Mouse (Mus musculus) limb, embryonic 14.5 days (tissue): ENCODE measurements around the gene Gm3854. TPM values are rescaled to one million over a fixed set of nuclear protein-coding genes. Genes with fewer than 3 reads are reported as not detected.

ENCODE experiments used
- ATAC-seq: fragments of 200-750 bp; cut with Nextera tagmentation; 2 replicates; pipeline ENCODE4 v1.8.0; 2017; ENCODE audit warnings: low read depth, moderate number of reproducible peaks, moderate TSS enrichment; ENCODE audit not compliant: low FRiP score
- DNase-seq: peaks from one replicate; pipeline ENCODE4 v3.0.0-alpha.2; 2015; ENCODE audit warnings: low spot score
- H3K27ac ChIP-seq: fragments of 300-500 bp; sonication (generic); replicated peaks from 2 replicates; pipeline ENCODE4 v1.5.1; 2014; ENCODE audit warnings: low read depth, mild to moderate bottlenecking, low read length, moderate library complexity, mixed read lengths
- H3K27me3 ChIP-seq: fragments of 300-500 bp; sonication (generic); 2 replicates; pipeline ENCODE4 v1.6.1; 2014; ENCODE audit warnings: low read length, mixed read lengths; ENCODE audit not compliant: control insufficient read depth, insufficient read depth
- H3K36me3 ChIP-seq: fragments of 300-500 bp; sonication (generic); 2 replicates; pipeline ENCODE4 v1.6.1; 2014; ENCODE audit warnings: mild to moderate bottlenecking, low read length, moderate library complexity, mixed read lengths; ENCODE audit not compliant: control insufficient read depth, insufficient read depth
- H3K4me1 ChIP-seq: fragments of 300-500 bp; sonication (generic); 2 replicates; pipeline ENCODE4 v1.6.1; 2014; ENCODE audit warnings: antibody characterized with exemption, low read length, mixed read lengths; ENCODE audit not compliant: control insufficient read depth, insufficient read depth
- H3K4me2 ChIP-seq: fragments of 300-500 bp; sonication (generic); replicated peaks from 2 replicates; pipeline ENCODE4 v1.6.1; 2014; ENCODE audit warnings: low read depth, mild to moderate bottlenecking, low read length, moderate library complexity; ENCODE audit not compliant: severe bottlenecking
- H3K4me3 ChIP-seq: fragments of 300-500 bp; sonication (generic); replicated peaks from 2 replicates; pipeline ENCODE4 v1.5.1; 2014; ENCODE audit warnings: low read length
- H3K9ac ChIP-seq: fragments of 300-500 bp; sonication (generic); 2 replicates; pipeline ENCODE4 v1.6.1; 2014; ENCODE audit warnings: mild to moderate bottlenecking, low read depth, low read length, moderate library complexity; ENCODE audit not compliant: severe bottlenecking
- H3K9me3 ChIP-seq: fragments of 300-500 bp; sonication (generic); 2 replicates; pipeline ENCODE4 v1.6.1; 2016; ENCODE audit warnings: low read length; ENCODE audit not compliant: control insufficient read depth
- POLR2A ChIP-seq: fragments of 200-500 bp; IDR thresholded peaks from 2 replicates; pipeline ENCODE4 v1.8.0; 2012; ENCODE audit warnings: inconsistent platforms, mild to moderate bottlenecking, moderate library complexity, borderline replicate concordance; ENCODE audit not compliant: insufficient read depth, insufficient read length; ENCODE audit errors: extremely low read depth
- WGBS: fragments of 180-500 bp; shearing (Covaris S2); extraction: QIAGEN DNeasy Blood & Tissue Kit; methylation state at CpG from one replicate; pipeline ENCODE4 v1.1.7; 2014; 5-methylcytosine and 5-hydroxymethylcytosine counted together
- polyA plus RNA-seq, 2 experiments: library from polyadenylated mRNA; depleted of rRNA in 1 of 2; stranded (reverse) in 1 of 2; unstranded in 1 of 2; fragments of >200 nt; fragmentation: Nextera tagmentation in 1 of 2; extraction: Ambion mirVana in 1 of 2; gene quantifications; 2 replicates each; pipeline versions ENCODE4 v1.2.1 to v1.2.3; 2012 to 2014

Gene Gm3854
- polyA plus RNA-seq, 2 experiments: 1.1 to 1.9 TPM

DNA sequence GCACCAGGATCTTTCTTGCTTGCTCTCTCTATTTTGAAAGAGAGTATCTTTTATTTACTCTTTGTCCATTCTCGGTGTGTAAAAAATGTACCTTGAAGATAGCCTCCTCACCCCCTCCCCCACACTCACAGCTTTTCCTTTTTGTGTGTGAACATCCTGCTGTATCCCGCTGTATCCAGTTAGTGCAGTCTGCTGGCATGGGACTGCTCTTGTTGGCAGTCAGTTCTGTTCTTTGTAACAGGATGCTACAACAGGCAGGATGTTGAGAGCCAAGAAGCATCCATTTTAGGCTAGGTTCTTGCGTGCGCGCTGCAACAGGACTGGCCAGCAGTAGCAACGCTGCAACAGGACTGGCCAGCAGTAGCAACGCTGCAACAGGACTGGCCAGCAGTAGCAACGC is 43.4 kb downstream of the Gm3854 start:
- peaks cover 29% of the 10 kb centered on the region for H3K36me3 ChIP-seq
- 93% methylated on average over 8 of the region's 8 CpGs for whole genome bisulfite sequencing
- H3K27me3 ChIP-seq: no peaks in the 10 kb centered on the region
- no peak for DNase-seq
- no peak overlapping the region for H3K9ac ChIP-seq
- no peak for ATAC-seq
- no peaks in the 10 kb centered on the region for H3K9me3 ChIP-seq
- no peak for TF ChIP-seq POLR2A
- no peak overlapping the region for H3K4me3 ChIP-seq
- H3K4me2 ChIP-seq: no peak overlapping the region
- H3K4me1 ChIP-seq: peaks cover 5% of the 10 kb centered on the region
- H3K27ac ChIP-seq: no peak overlapping the region

DNA sequence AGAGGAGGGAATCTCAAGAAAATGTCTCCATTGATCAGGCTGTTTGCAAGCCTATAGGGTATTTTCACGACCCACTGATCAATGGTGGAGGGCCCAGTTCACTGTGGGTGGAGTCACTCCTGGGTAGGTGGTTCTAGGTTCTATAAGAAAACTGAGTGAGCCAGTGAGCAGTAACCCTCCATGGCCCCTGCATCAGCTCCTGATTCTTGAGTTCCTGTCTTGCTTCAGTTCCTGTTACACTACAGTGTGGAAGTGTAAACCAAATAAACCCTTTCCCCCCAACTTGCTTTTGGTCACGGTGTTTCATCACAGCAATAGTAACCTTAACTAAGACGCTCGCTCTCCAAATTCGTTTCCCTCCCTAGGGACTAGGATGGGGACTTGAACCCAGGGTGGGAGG is 45.4 kb downstream of the Gm3854 start:
- no peak overlapping the region for H3K27ac ChIP-seq
- no peak overlapping the region for H3K4me2 ChIP-seq
- H3K27me3 ChIP-seq: no peaks in the 10 kb centered on the region
- H3K9me3 ChIP-seq: no peaks in the 10 kb centered on the region
- peaks cover 2% of the 10 kb centered on the region for H3K4me1 ChIP-seq
- DNase-seq: no peak
- WGBS: 88% methylated on average over 5 of the region's 5 CpGs
- no peak overlapping the region for H3K4me3 ChIP-seq
- TF ChIP-seq POLR2A: no peak
- no peak overlapping the region for H3K9ac ChIP-seq
- no peak for ATAC-seq
- H3K36me3 ChIP-seq: peaks cover 41% of the 10 kb centered on the region

DNA sequence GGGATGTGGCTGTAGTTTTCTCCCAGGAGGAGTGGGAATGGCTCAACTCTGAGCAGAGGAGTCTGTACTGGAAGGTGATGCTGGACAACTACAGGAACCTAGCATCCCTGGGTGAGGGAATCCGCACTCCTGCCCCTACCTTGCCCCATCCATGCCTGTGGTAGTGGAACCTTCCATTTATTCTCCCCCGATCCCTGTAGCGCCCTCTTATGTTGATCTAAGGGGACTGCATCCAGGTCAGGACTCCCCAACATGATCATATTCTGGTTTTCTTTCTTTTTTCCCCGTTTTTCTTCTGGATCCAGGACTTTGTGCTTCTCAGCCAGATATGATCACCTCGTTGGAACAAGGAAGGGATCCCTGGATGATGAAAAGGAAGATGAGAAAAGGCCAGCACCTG is 45.9 kb downstream of the Gm3854 start:
- no peaks in the 10 kb centered on the region for H3K9me3 ChIP-seq
- no peak for TF ChIP-seq POLR2A
- no peaks in the 10 kb centered on the region for H3K27me3 ChIP-seq
- WGBS: 64% methylated on average over 5 of the region's 5 CpGs
- H3K36me3 ChIP-seq: peaks cover 42% of the 10 kb centered on the region
- no peak for DNase-seq
- no peak overlapping the region for H3K9ac ChIP-seq
- H3K4me1 ChIP-seq: no peaks in the 10 kb centered on the region
- no peak overlapping the region for H3K4me2 ChIP-seq
- H3K27ac ChIP-seq: no peak overlapping the region
- no peak overlapping the region for H3K4me3 ChIP-seq
- ATAC-seq: no peak

DNA sequence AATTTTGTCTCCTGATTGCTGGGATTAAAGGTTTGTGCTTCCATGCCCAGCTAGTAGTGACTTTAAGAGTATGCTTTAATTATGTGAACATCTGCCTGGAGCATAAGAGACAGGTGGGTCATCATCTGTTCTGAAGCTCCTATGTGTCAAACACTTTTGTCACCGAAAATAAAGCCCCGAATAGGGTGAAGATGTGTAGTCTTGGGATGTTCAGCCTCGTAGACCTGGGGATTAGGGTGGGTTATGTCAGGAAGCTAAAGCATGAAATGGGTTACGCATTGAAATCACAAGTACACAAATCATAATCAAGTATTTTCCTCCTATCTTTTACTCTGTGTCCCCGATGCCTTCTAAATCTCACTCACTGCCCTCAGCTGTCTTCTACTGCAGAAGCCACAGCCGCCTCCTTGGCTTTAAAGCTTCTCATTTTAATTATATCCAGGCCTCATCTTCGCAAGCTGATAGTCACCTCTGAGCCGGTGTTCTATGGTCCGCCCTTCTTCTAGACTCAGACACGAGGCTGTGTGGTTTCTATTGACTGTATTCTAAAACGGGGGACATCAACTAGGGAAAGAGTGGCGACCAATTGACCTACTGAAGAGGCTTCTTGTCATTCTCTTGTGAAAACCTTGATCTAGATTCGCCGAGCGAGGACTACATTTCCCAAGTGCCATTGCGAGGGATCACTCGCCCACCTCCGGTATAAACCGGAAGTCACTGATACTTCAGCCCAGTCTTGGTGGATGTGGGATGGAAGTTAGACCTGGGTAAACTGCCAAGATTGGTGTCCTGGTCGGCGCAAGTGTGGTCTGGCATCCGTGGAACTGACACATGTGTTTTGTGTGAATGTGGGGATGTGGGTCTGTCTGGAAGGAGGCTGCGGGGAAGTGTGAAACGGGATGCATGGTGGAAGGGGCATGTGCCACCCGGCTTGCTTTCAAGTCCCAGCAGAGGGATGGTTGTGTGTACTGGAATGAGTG is 54.7 kb downstream of the Gm3854 start, which contains the start of gene Smim17:
Gene Smim17, plus strand, starts transcription at position 720 of the 980 bp plus-strand sequence.
- DNase-seq (peak; percentile 75), ATAC-seq (peak; percentile 76)
- WGBS: 24% methylated on average over 25 of the region's 25 CpGs
- H3K4me1 ChIP-seq: peaks cover 5% of the 10 kb centered on the region; the same call in 1 of the 2 replicates
- TF ChIP-seq POLR2A: no peak
- H3K4me2 ChIP-seq: peak within 1 kb of the TSS; percentile 70
- H3K36me3 ChIP-seq: peaks cover 12% of the 10 kb centered on the region
- H3K27ac ChIP-seq: no peak within 1 kb of the TSS
- no peaks in the 10 kb centered on the region for H3K9me3 ChIP-seq
- H3K27me3 ChIP-seq: no peaks in the 10 kb centered on the region
- peak within 1 kb of the TSS; percentile 46 for H3K4me3 ChIP-seq
- peak within 1 kb of the TSS; percentile 60 for H3K9ac ChIP-seq

Other genes starting within 250 kb of the Gm3854 start
- gene Zfp787, start 187.8 kb upstream of the Gm3854 start, polyA plus RNA-seq (2012; rRNA removed): 45.9 and 55.3 TPM in 2 replicates
- gene Zfp787, start 187.8 kb upstream of the Gm3854 start, polyA plus RNA-seq (2014; fragmentation: Nextera tagmentation; extraction: Ambion mirVana): 13.7 and 14.4 TPM in 2 replicates
- 50.6 and 73.3 TPM in 2 replicates for gene Zfp444, start 171.5 kb upstream of the Gm3854 start, polyA plus RNA-seq (2012; rRNA removed)
- 54.2 and 62.5 TPM in 2 replicates for gene Zfp444, start 171.5 kb upstream of the Gm3854 start, polyA plus RNA-seq (2014; fragmentation: Nextera tagmentation; extraction: Ambion mirVana)
- not detected in 2 replicates for gene Galp, start 146.7 kb upstream of the Gm3854 start, polyA plus RNA-seq (2012; rRNA removed)
- not detected in 2 replicates for gene Galp, start 146.7 kb upstream of the Gm3854 start, polyA plus RNA-seq (2014; fragmentation: Nextera tagmentation; extraction: Ambion mirVana)
- gene Zscan5b, start 121.5 kb upstream of the Gm3854 start, polyA plus RNA-seq (2012; rRNA removed): not detected in 2 replicates
- not detected in 2 replicates for gene Zscan5b, start 121.5 kb upstream of the Gm3854 start, polyA plus RNA-seq (2014; fragmentation: Nextera tagmentation; extraction: Ambion mirVana)
- not detected in 2 replicates for gene Epp13, start 91.0 kb upstream of the Gm3854 start, polyA plus RNA-seq (2012; rRNA removed)
- gene Epp13, start 91.0 kb upstream of the Gm3854 start, polyA plus RNA-seq (2014; fragmentation: Nextera tagmentation; extraction: Ambion mirVana): not detected in 2 replicates
- 3.7 and 4.7 TPM in 2 replicates for gene Zfp667, start 57.2 kb upstream of the Gm3854 start, polyA plus RNA-seq (2012; rRNA removed)
- 8.4 and 8.5 TPM in 2 replicates for gene Zfp667, start 57.2 kb upstream of the Gm3854 start, polyA plus RNA-seq (2014; fragmentation: Nextera tagmentation; extraction: Ambion mirVana)
- 6.1 and 6.2 TPM in 2 replicates for gene Zfp583, start 12.5 kb upstream of the Gm3854 start, polyA plus RNA-seq (2012; rRNA removed)
- gene Zfp583, start 12.5 kb upstream of the Gm3854 start, polyA plus RNA-seq (2014; fragmentation: Nextera tagmentation; extraction: Ambion mirVana): 5.4 and 6.4 TPM in 2 replicates
- gene Zfp78, start 19.5 kb downstream of the Gm3854 start, polyA plus RNA-seq (2012; rRNA removed): 1.1 and 2.1 TPM in 2 replicates
- gene Zfp78, start 19.5 kb downstream of the Gm3854 start, polyA plus RNA-seq (2014; fragmentation: Nextera tagmentation; extraction: Ambion mirVana): 2.8 and 3.4 TPM in 2 replicates
- gene Zfp28, start 39.5 kb downstream of the Gm3854 start, polyA plus RNA-seq (2012; rRNA removed): 9.2 and 11.0 TPM in 2 replicates
- gene Zfp28, start 39.5 kb downstream of the Gm3854 start, polyA plus RNA-seq (2014; fragmentation: Nextera tagmentation; extraction: Ambion mirVana): 11.1 and 14.4 TPM in 2 replicates
- 0.31 and 0.51 TPM in 2 replicates for gene Smim17, start 55.0 kb downstream of the Gm3854 start, polyA plus RNA-seq (2012; rRNA removed)
- 0.32 TPM in 1 of 2 replicates, not detected in the other for gene Smim17, start 55.0 kb downstream of the Gm3854 start, polyA plus RNA-seq (2014; fragmentation: Nextera tagmentation; extraction: Ambion mirVana)
- gene Gm20715, start 66.5 kb downstream of the Gm3854 start, polyA plus RNA-seq (2012; rRNA removed): 0.03 and 0.06 TPM in 2 replicates
- gene Gm20715, start 66.5 kb downstream of the Gm3854 start, polyA plus RNA-seq (2014; fragmentation: Nextera tagmentation; extraction: Ambion mirVana): not detected in 2 replicates
- not detected in 2 replicates for gene Olfr1344, start 94.9 kb downstream of the Gm3854 start, polyA plus RNA-seq (2012; rRNA removed)
- not detected in 2 replicates for gene Olfr1344, start 94.9 kb downstream of the Gm3854 start, polyA plus RNA-seq (2014; fragmentation: Nextera tagmentation; extraction: Ambion mirVana)
- gene Olfr1336, start 112.4 kb downstream of the Gm3854 start, polyA plus RNA-seq (2012; rRNA removed): not detected in 2 replicates
- gene Olfr1336, start 112.4 kb downstream of the Gm3854 start, polyA plus RNA-seq (2014; fragmentation: Nextera tagmentation; extraction: Ambion mirVana): not detected in 2 replicates
- not detected in 2 replicates for gene Olfr1346, start 123.3 kb downstream of the Gm3854 start, polyA plus RNA-seq (2012; rRNA removed)
- gene Olfr1346, start 123.3 kb downstream of the Gm3854 start, polyA plus RNA-seq (2014; fragmentation: Nextera tagmentation; extraction: Ambion mirVana): not detected in 2 replicates
- gene Olfr5, start 143.2 kb downstream of the Gm3854 start, polyA plus RNA-seq (2012; rRNA removed): 0.09 TPM in 1 of 2 replicates, not detected in the other
- gene Olfr5, start 143.2 kb downstream of the Gm3854 start, polyA plus RNA-seq (2014; fragmentation: Nextera tagmentation; extraction: Ambion mirVana): not detected in 2 replicates
- gene Olfr1347, start 156.0 kb downstream of the Gm3854 start, polyA plus RNA-seq (2012; rRNA removed): 0.04 TPM in 1 of 2 replicates, not detected in the other
- not detected in 2 replicates for gene Olfr1347, start 156.0 kb downstream of the Gm3854 start, polyA plus RNA-seq (2014; fragmentation: Nextera tagmentation; extraction: Ambion mirVana)
- gene Olfr1348, start 165.0 kb downstream of the Gm3854 start, polyA plus RNA-seq (2012; rRNA removed): not detected in 2 replicates
- gene Olfr1348, start 165.0 kb downstream of the Gm3854 start, polyA plus RNA-seq (2014; fragmentation: Nextera tagmentation; extraction: Ambion mirVana): not detected in 2 replicates
- gene Olfr1349, start 179.2 kb downstream of the Gm3854 start, polyA plus RNA-seq (2012; rRNA removed): 0.18 and 0.60 TPM in 2 replicates
- gene Olfr1349, start 179.2 kb downstream of the Gm3854 start, polyA plus RNA-seq (2014; fragmentation: Nextera tagmentation; extraction: Ambion mirVana): not detected in 2 replicates
- gene Olfr1350, start 221.1 kb downstream of the Gm3854 start, polyA plus RNA-seq (2012; rRNA removed): not detected in 2 replicates
- gene Olfr1350, start 221.1 kb downstream of the Gm3854 start, polyA plus RNA-seq (2014; fragmentation: Nextera tagmentation; extraction: Ambion mirVana): not detected in 2 replicates